In genomic region chr14:45565216-45566065, GRCm38 (mm10) we compare ENCODE assay signal across 8 mouse cellular contexts. TPM values are rescaled to one million over a fixed set of nuclear protein-coding genes. Genes with fewer than 3 reads are reported as not detected.
DNase-seq lines count a peak whose midpoint lies in the region; ATAC-seq lines count a peak whose summit lies in the region.

No protein-coding gene starts in this region.

- H3K4me3 ChIP-seq in embryonic facial prominence, embryonic 10.5 days = peak overlapping the region; percentile 53
- peak overlapping the region; percentile 30 for H3K4me3 ChIP-seq in intestine, embryonic 15.5 days (replicated peaks)
- H3K4me3 ChIP-seq in liver, embryonic 11.5 days (ENCODE audit: low read depth, low read length) = no peak overlapping the region

- H3K36me3 ChIP-seq in embryonic facial prominence, embryonic 10.5 days (replicated peaks) = no peaks in the 10 kb centered on the region
- H3K36me3 ChIP-seq in intestine, embryonic 15.5 days = no peaks in the 10 kb centered on the region
- no peaks in the 10 kb centered on the region for H3K36me3 ChIP-seq in liver, embryonic 11.5 days (ENCODE audit: control insufficient read depth, insufficient read depth, low read length)

- H3K9me3 ChIP-seq in embryonic facial prominence, embryonic 10.5 days = no peaks in the 10 kb centered on the region
- no peaks in the 10 kb centered on the region for H3K9me3 ChIP-seq in intestine, embryonic 15.5 days
- H3K9me3 ChIP-seq in liver, embryonic 11.5 days (ENCODE audit: control insufficient read depth, low read length) = no peaks in the 10 kb centered on the region

- peak overlapping the region; percentile 77 for H3K27ac ChIP-seq in embryonic facial prominence, embryonic 10.5 days (replicated peaks)
- peak overlapping the region; percentile 78 for H3K27ac ChIP-seq in intestine, embryonic 15.5 days
- no peak overlapping the region for H3K27ac ChIP-seq in liver, embryonic 11.5 days (ENCODE audit: low read depth, low read length)

- H3K4me1 ChIP-seq in embryonic facial prominence, embryonic 10.5 days = peaks cover 18% of the 10 kb centered on the region
- peaks cover 12% of the 10 kb centered on the region for H3K4me1 ChIP-seq in intestine, embryonic 15.5 days (replicated peaks)
- no peaks in the 10 kb centered on the region for H3K4me1 ChIP-seq in liver, embryonic 11.5 days (replicated peaks; ENCODE audit: control insufficient read depth, insufficient read depth, low read length)

- WGBS in embryonic facial prominence, embryonic 10.5 days = 6% methylated on average over 20 of the region's 20 CpGs
- 11% methylated on average over 20 of the region's 20 CpGs for WGBS in intestine, embryonic 15.5 days
- WGBS in liver, embryonic 11.5 days = 21% methylated on average over 20 of the region's 20 CpGs

- H3K27me3 ChIP-seq in embryonic facial prominence, embryonic 10.5 days (replicated peaks; ENCODE audit: low read depth, poor library complexity, severe bottlenecking) = peaks cover 6% of the 10 kb centered on the region
- H3K27me3 ChIP-seq in intestine, embryonic 15.5 days (replicated peaks) = no peaks in the 10 kb centered on the region
- H3K27me3 ChIP-seq in liver, embryonic 11.5 days (replicated peaks; ENCODE audit: control insufficient read depth, insufficient read depth, low read length) = no peaks in the 10 kb centered on the region

- DNase-seq in R1 (ENCODE audit: low read depth, low spot score) = peak; percentile 67
- DNase-seq in embryonic facial prominence, embryonic 10.5 days (ENCODE audit: low spot score) = peak; percentile 65
- peak; percentile 41 for DNase-seq in liver, embryonic 11.5 days (ENCODE audit: low spot score)
- DNase-seq in neural tube, embryonic 10.5 days (ENCODE audit: extremely low spot score, low spot score) = peak; percentile 59
- DNase-seq in thymus, postnatal 10 days (ENCODE audit: low spot score in 2 of 2) = peak; percentile 5 to 17
- DNase-seq in spleen, postnatal 36 days (ENCODE audit: low spot score in 2 of 2) = no peak

- H3K9ac ChIP-seq in intestine, embryonic 15.5 days = peak overlapping the region; percentile 11; the same call in 1 of the 2 replicates
- no peak overlapping the region for H3K9ac ChIP-seq in liver, embryonic 11.5 days (ENCODE audit: low read depth, low read length)

- peak overlapping the region; percentile 62 for H3K4me2 ChIP-seq in intestine, embryonic 15.5 days (replicated peaks)
- H3K4me2 ChIP-seq in liver, embryonic 11.5 days = peak overlapping the region; percentile 61

- ATAC-seq in granulocyte monocyte progenitor cell, adult 5-6 weeks (replicated peaks; ENCODE audit: poor library complexity, severe bottlenecking) = 0 out of 2 replicates have a peak, but pooled peaks have one; percentile 36
- peak; percentile 76 for ATAC-seq in intestine, embryonic 15.5 days
- ATAC-seq in liver, embryonic 11.5 days (replicated peaks; ENCODE audit: low FRiP score) = 0 out of 2 replicates have a peak, but pooled peaks have one; percentile 15

RNA-seq across cellular contexts. Expression of gene Fermt2, which starts 35.5 kb away (rescaled TPM):
- polyA plus RNA-seq in embryonic facial prominence, embryonic 10.5 days (2016; fragmentation: Nextera tagmentation; extraction: Ambion mirVana) = 83.7 and 99.7 TPM in 2 replicates
- total RNA-seq in granulocyte monocyte progenitor cell, adult 5-6 weeks (2014; fragmentation: Nextera tagmentation) = not detected in 2 replicates
- total RNA-seq in granulocyte monocyte progenitor cell, adult 5-6 weeks (2017) = not detected in 2 replicates
- polyA plus RNA-seq in intestine, embryonic 15.5 days (2015; fragmentation: Nextera tagmentation; extraction: Ambion mirVana) = 163 and 169 TPM in 2 replicates
- 57.6 and 61.9 TPM in 2 replicates for polyA plus RNA-seq in liver, embryonic 11.5 days (2014; fragmentation: Nextera tagmentation; extraction: Ambion mirVana)

Comparison
In these comparisons a context has a peak if more than half of its experiments do, and no peak if none do; other contexts are left out.
1. DNase-seq: peak in R1 (single experiment), embryonic facial prominence, embryonic 10.5 days (single experiment), liver, embryonic 11.5 days (single experiment), neural tube, embryonic 10.5 days (single experiment) and thymus, postnatal 10 days (2 of 2); none in spleen, postnatal 36 days (0 of 2).
2. ATAC-seq: peak in every context shown above with its lines; median percentile 76 in intestine, embryonic 15.5 days; 36 in granulocyte monocyte progenitor cell, adult 5-6 weeks; 15 in liver, embryonic 11.5 days.